Mouse (Mus musculus) myocyte (in vitro differentiated cells): ENCODE data around the gene Idh3b. TPM values are rescaled to one million over a fixed set of nuclear protein-coding genes. Genes with fewer than 3 reads are reported as not detected.

Source experiments
- H3K27me3 ChIP-seq: one replicate; pipeline ENCODE4 v1.6.1; 2011; ENCODE audit not compliant: control insufficient read depth, insufficient read depth, insufficient read length
- H3K36me3 ChIP-seq: one replicate; pipeline ENCODE4 v1.6.1; 2011; ENCODE audit not compliant: control insufficient read depth, insufficient read depth
- H3K4me2 ChIP-seq: one replicate; pipeline ENCODE4 v1.6.1; 2011; ENCODE audit warnings: low read depth, control low read depth
- H3K4me3 ChIP-seq: one replicate; pipeline ENCODE4 v1.5.1; 2011; ENCODE audit warnings: mild to moderate bottlenecking, control low read depth, moderate library complexity
- H3K79me2 ChIP-seq: one replicate; pipeline ENCODE4 v1.6.1; 2011; ENCODE audit not compliant: control insufficient read depth, insufficient read depth
- H3ac ChIP-seq: one replicate; pipeline ENCODE4 v1.6.1; 2011; ENCODE audit not compliant: control insufficient read depth, insufficient read length
- CEBPB ChIP-seq: IDR thresholded peaks from 2 replicates; pipeline ENCODE4 v1.6.1; 2011; ENCODE audit warnings: mild to moderate bottlenecking, moderate library complexity; ENCODE audit not compliant: poor library complexity, insufficient read depth, severe bottlenecking
- E2F4 ChIP-seq: IDR thresholded peaks from one replicate; pipeline ENCODE4 v1.6.1; 2011; ENCODE audit warnings: mild to moderate bottlenecking, control low read depth, moderate library complexity; ENCODE audit not compliant: insufficient read depth
- MAX ChIP-seq: IDR thresholded peaks from one replicate; pipeline ENCODE4 v1.6.1; 2011; ENCODE audit warnings: low read depth, mild to moderate bottlenecking, control low read depth
- MYOD1 ChIP-seq, 3 experiments: IDR thresholded peaks; one replicate each; pipeline ENCODE4 v1.6.1; 2011; ENCODE audit warnings: control low read depth in 2 of 3, low read depth in 2 of 3, mild to moderate bottlenecking in 2 of 3, moderate library complexity in 1 of 3; ENCODE audit not compliant: insufficient read length in 2 of 3, control insufficient read depth in 1 of 3
- MYOG ChIP-seq, 3 experiments: IDR thresholded peaks; one replicate each; pipeline ENCODE4 v1.6.1; 2011; ENCODE audit warnings: control low read depth in 2 of 3, low read depth in 2 of 3, mild to moderate bottlenecking in 2 of 3; ENCODE audit not compliant: insufficient read length in 2 of 3, control insufficient read depth in 1 of 3, insufficient read depth in 1 of 3
- POLR2A ChIP-seq: IDR thresholded peaks from one replicate; pipeline ENCODE4 v1.6.1; 2011; ENCODE audit warnings: low read depth, mild to moderate bottlenecking, control low read depth, moderate library complexity; ENCODE audit not compliant: insufficient read length
- POLR2AphosphoS2 ChIP-seq: IDR thresholded peaks from one replicate; pipeline ENCODE4 v1.6.1; 2011; ENCODE audit warnings: low read depth, control low read depth; ENCODE audit not compliant: insufficient read length
- REST ChIP-seq: IDR thresholded peaks from one replicate; pipeline ENCODE4 v1.6.1; 2011; ENCODE audit warnings: mild to moderate bottlenecking, control low read depth, moderate library complexity; ENCODE audit not compliant: insufficient read depth, insufficient read length
- SRF ChIP-seq: IDR thresholded peaks from one replicate; pipeline ENCODE4 v1.6.1; 2011; ENCODE audit warnings: low read depth; ENCODE audit not compliant: control insufficient read depth, insufficient read length
- TCF12 ChIP-seq: IDR thresholded peaks from one replicate; pipeline ENCODE4 v1.6.1; 2011; ENCODE audit warnings: mild to moderate bottlenecking, control low read depth; ENCODE audit not compliant: poor library complexity, insufficient read depth, severe bottlenecking
- TCF3 ChIP-seq: IDR thresholded peaks from one replicate; pipeline ENCODE4 v1.6.1; 2011; ENCODE audit warnings: low read depth, control low read depth; ENCODE audit not compliant: insufficient read length
- USF1 ChIP-seq: IDR thresholded peaks from one replicate; pipeline ENCODE4 v1.6.1; 2011; ENCODE audit warnings: low read depth, mild to moderate bottlenecking, control low read depth, moderate library complexity
- polyA plus RNA-seq: library from polyadenylated mRNA; unstranded; fragments of >200 nt; fragmentation: generic; extraction: Trizol; gene quantifications from one replicate; pipeline ENCODE4 v1.2.1, GENCODE M21; 2012; ENCODE audit warnings: missing spikeins

The Idh3b gene
- polyA plus RNA-seq, 1 experiment = 137 TPM

GRCm38 (mm10) chr2:130260822-130261221 lies 23.5 kb downstream of the Idh3b start:
- TF ChIP-seq POLR2A = no peak
- no peak for TF ChIP-seq POLR2AphosphoS2
- no peak for TF ChIP-seq TCF3
- TF ChIP-seq SRF = no peak
- TF ChIP-seq E2F4 = no peak
- TF ChIP-seq CEBPB = no peak
- no peak for TF ChIP-seq MAX
- TF ChIP-seq MYOD1 (IDR thresholded peaks at IDR 0.05; ENCODE audit: control insufficient read depth in 1 of 3, insufficient read length in 2 of 3, low read depth in 2 of 3) = no peak
- TF ChIP-seq MYOG (IDR thresholded peaks at IDR 0.05; ENCODE audit: control insufficient read depth in 1 of 3, insufficient read depth in 1 of 3, insufficient read length in 2 of 3, low read depth in 2 of 3) = no peak
- no peak for TF ChIP-seq TCF12
- TF ChIP-seq REST = no peak
- no peak overlapping the region for H3ac ChIP-seq
- no peak overlapping the region for H3K4me3 ChIP-seq
- peaks cover 20% of the 10 kb centered on the region for H3K27me3 ChIP-seq
- no peaks in the 10 kb centered on the region for H3K36me3 ChIP-seq
- H3K79me2 ChIP-seq = no peaks in the 10 kb centered on the region
- no peak overlapping the region for H3K4me2 ChIP-seq

- H3K79me2 ChIP-seq = no peaks in the 10 kb centered on the region
- no peak overlapping the region for H3K4me2 ChIP-seq
- no peak overlapping the region for H3K4me3 ChIP-seq
- H3K27me3 ChIP-seq = peaks cover 11% of the 10 kb centered on the region
- H3ac ChIP-seq = no peak overlapping the region
- no peaks in the 10 kb centered on the region for H3K36me3 ChIP-seq
- TF ChIP-seq POLR2A (no peak), SRF (no peak), MAX (no peak), MYOG (IDR thresholded peaks at IDR 0.05; ENCODE audit: control insufficient read depth in 1 of 3, insufficient read depth in 1 of 3, insufficient read length in 2 of 3, low read depth in 2 of 3) (no peak), REST (no peak), MYOD1 (IDR thresholded peaks at IDR 0.05; ENCODE audit: control insufficient read depth in 1 of 3, insufficient read length in 2 of 3, low read depth in 2 of 3) (no peak), CEBPB (no peak), POLR2AphosphoS2 (no peak), TCF12 (no peak), USF1 (no peak), TCF3 (no peak), E2F4 (no peak)
These were observed 27.6 kb downstream of the Idh3b start for GRCm38 (mm10) chr2:130256762-130257161.

GRCm38 (mm10) chr2:130248226-130248625 lies 36.1 kb downstream of the Idh3b start:
- no peaks in the 10 kb centered on the region for H3K79me2 ChIP-seq
- no peak overlapping the region for H3ac ChIP-seq
- H3K4me3 ChIP-seq = no peak overlapping the region
- TF ChIP-seq TCF3 (no peak), USF1 (no peak), POLR2A (no peak), SRF (no peak), CEBPB (no peak), POLR2AphosphoS2 (no peak), TCF12 (no peak), MYOG (IDR thresholded peaks at IDR 0.05; ENCODE audit: control insufficient read depth in 1 of 3, insufficient read depth in 1 of 3, insufficient read length in 2 of 3, low read depth in 2 of 3) (no peak), MYOD1 (IDR thresholded peaks at IDR 0.05; ENCODE audit: control insufficient read depth in 1 of 3, insufficient read length in 2 of 3, low read depth in 2 of 3) (no peak), E2F4 (no peak), MAX (no peak), REST (no peak)
- H3K36me3 ChIP-seq = no peaks in the 10 kb centered on the region
- no peak overlapping the region for H3K4me2 ChIP-seq
- H3K27me3 ChIP-seq = peaks cover 39% of the 10 kb centered on the region

GRCm38 (mm10) chr2:130246912-130247311 lies 37.4 kb downstream of the Idh3b start:
- H3ac ChIP-seq = no peak overlapping the region
- no peak overlapping the region for H3K4me3 ChIP-seq
- no peaks in the 10 kb centered on the region for H3K36me3 ChIP-seq
- H3K27me3 ChIP-seq = peaks cover 39% of the 10 kb centered on the region
- H3K79me2 ChIP-seq = no peaks in the 10 kb centered on the region
- TF ChIP-seq REST = no peak
- no peak for TF ChIP-seq SRF
- no peak for TF ChIP-seq MYOG (IDR thresholded peaks at IDR 0.05; ENCODE audit: control insufficient read depth in 1 of 3, insufficient read depth in 1 of 3, insufficient read length in 2 of 3, low read depth in 2 of 3)
- no peak for TF ChIP-seq MAX
- no peak overlapping the region for H3K4me2 ChIP-seq

Other genes with a start within 250 kb of the Idh3b start
- gene Tgm6, start 172.1 kb downstream of the Idh3b start, polyA plus RNA-seq = not detected
- 526 TPM for gene Snrpb, start 105.1 kb downstream of the Idh3b start, polyA plus RNA-seq
- not detected for gene Tmc2, start 89.4 kb downstream of the Idh3b start, polyA plus RNA-seq
- gene Nop56, start 10.1 kb downstream of the Idh3b start, polyA plus RNA-seq = 105 TPM
- 0.10 TPM for gene Ebf4, start 10.6 kb upstream of the Idh3b start, polyA plus RNA-seq
- 0.34 TPM for gene Cpxm1, start 113.0 kb upstream of the Idh3b start, polyA plus RNA-seq
- gene Gm28372, start 120.7 kb upstream of the Idh3b start, polyA plus RNA-seq = 0.04 TPM
- gene 1700020A23Rik, start 120.7 kb upstream of the Idh3b start, polyA plus RNA-seq = not detected
- not detected for gene Tmem239, start 121.9 kb upstream of the Idh3b start, polyA plus RNA-seq
- gene Vps16, start 139.8 kb upstream of the Idh3b start, polyA plus RNA-seq = 43.6 TPM
- gene Pced1a, start 140.2 kb upstream of the Idh3b start, polyA plus RNA-seq = 10.9 TPM
- gene Ptpra, start 165.7 kb upstream of the Idh3b start, polyA plus RNA-seq = 57.9 TPM